Mouse (Mus musculus): ENCODE results near the gene Cntnap2.

- TF ChIP-seq POLR2A (IDR thresholded peaks at IDR 0.05; ENCODE audit: insufficient read length, low read depth) (no peak), USF1 (IDR thresholded peaks at IDR 0.05; ENCODE audit: low read depth) (no peak), MAX (IDR thresholded peaks at IDR 0.05; ENCODE audit: low read depth) (no peak)
Observed at GRCm38 (mm10) chr6:47243863-47244606, 2184.9 kb downstream of the Cntnap2 start.
